Mouse (Mus musculus): Measurements from ENCODE around the gene Acsbg2. TPM values are rescaled to one million over a fixed set of nuclear protein-coding genes. Genes with fewer than 3 reads are reported as not detected.
A peak's percentile ranks its signal among the peaks of the same experiment; 100 is the strongest.

Gene Acsbg2
- total and polyA plus RNA-seq, 2 experiments = not detected

DNA sequence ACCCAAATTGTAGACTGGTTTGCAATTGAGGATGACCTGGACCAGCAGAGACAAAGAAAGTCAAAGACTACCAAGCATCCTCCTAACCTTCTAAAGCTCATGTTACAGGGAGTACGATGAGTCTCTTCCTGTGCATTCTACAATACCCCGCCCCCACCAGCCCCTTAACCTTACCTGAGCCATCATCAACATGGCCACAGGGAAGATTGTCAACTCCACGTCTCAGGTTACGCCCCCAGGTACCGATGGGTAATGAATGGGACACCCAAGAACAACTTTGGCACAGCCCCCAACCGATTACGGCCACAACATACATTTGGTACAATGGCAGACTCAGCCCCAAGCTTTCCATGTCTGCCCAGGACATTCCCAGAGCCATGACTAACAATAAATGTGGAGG, 33.7 kb downstream of the Acsbg2 start:
- WGBS = 82% methylated on average over 7 of the region's 7 CpGs
- no peak for DNase-seq (ENCODE audit: extremely low read depth, low read depth, low spot score)
- Histone ChIP-seq H3K27ac (replicated peaks; ENCODE audit: insufficient read depth, low read depth, low read length) (no peak overlapping the region), H3K36me3 (ENCODE audit: control insufficient read depth, insufficient read depth, low read length) (no peaks in the 10 kb centered on the region), H3K4me1 (ENCODE audit: control insufficient read depth, insufficient read depth, low read length) (no peaks in the 10 kb centered on the region), H3K27me3 (ENCODE audit: control insufficient read depth, insufficient read depth, low read length) (no peaks in the 10 kb centered on the region), H3K79me2 (ENCODE audit: control insufficient read depth, insufficient read depth, low read length) (no peaks in the 10 kb centered on the region), H3K9ac (ENCODE audit: low read depth, low read length) (no peak overlapping the region), H3K4me3 (ENCODE audit: insufficient read depth, low read depth, low read length) (no peak overlapping the region)
- no peak for TF ChIP-seq POLR2A (IDR thresholded peaks at IDR 0.05; ENCODE audit: extremely low read depth, insufficient read depth, low read length)
- TF ChIP-seq CTCF (IDR thresholded peaks at IDR 0.05; ENCODE audit: low read depth, low read length) = no peak

DNA sequence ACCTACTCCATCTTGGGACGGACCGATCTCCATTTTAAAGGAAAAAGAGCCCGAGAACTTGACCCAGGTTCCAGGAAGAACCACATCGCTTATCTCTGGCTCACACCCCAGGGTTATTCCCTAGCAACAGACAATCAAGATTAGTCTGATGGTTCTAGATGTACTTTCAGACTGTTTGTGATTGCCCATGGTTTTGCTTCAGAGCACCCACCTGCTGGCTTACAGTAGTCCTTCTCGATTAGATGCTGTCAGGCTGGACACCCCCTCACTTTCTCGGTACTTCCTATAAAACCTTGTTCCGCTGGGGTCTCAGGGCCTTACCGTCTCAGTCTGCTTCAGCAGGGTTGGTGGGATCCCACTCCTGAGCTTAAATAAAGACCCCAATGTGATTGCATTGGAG, 37.9 kb downstream of the Acsbg2 start:
- H3K27ac ChIP-seq (replicated peaks; ENCODE audit: insufficient read depth, low read depth, low read length) = no peak overlapping the region
- no peak for DNase-seq (ENCODE audit: extremely low read depth, low read depth, low spot score)
- H3K4me1 ChIP-seq (ENCODE audit: control insufficient read depth, insufficient read depth, low read length) = no peaks in the 10 kb centered on the region
- H3K27me3 ChIP-seq (ENCODE audit: control insufficient read depth, insufficient read depth, low read length) = no peaks in the 10 kb centered on the region
- no peaks in the 10 kb centered on the region for H3K79me2 ChIP-seq (ENCODE audit: control insufficient read depth, insufficient read depth, low read length)
- H3K36me3 ChIP-seq (ENCODE audit: control insufficient read depth, insufficient read depth, low read length) = no peaks in the 10 kb centered on the region
- WGBS = 93% methylated on average over 8 of the region's 8 CpGs
- H3K4me3 ChIP-seq (ENCODE audit: insufficient read depth, low read depth, low read length) = no peak overlapping the region
- no peak for TF ChIP-seq CTCF (IDR thresholded peaks at IDR 0.05; ENCODE audit: low read depth, low read length)
- no peak for TF ChIP-seq POLR2A (IDR thresholded peaks at IDR 0.05; ENCODE audit: extremely low read depth, insufficient read depth, low read length)
- H3K9ac ChIP-seq (ENCODE audit: low read depth, low read length) = no peak overlapping the region

- H3K9ac ChIP-seq (ENCODE audit: low read depth, low read length) = no peak overlapping the region
- no peaks in the 10 kb centered on the region for H3K27me3 ChIP-seq (ENCODE audit: control insufficient read depth, insufficient read depth, low read length)
- DNase-seq (ENCODE audit: extremely low read depth, low read depth, low spot score) = no peak
- no peak overlapping the region for H3K4me3 ChIP-seq (ENCODE audit: insufficient read depth, low read depth, low read length)
- 98% methylated on average over 1 of the region's 1 CpGs for WGBS
- TF ChIP-seq CTCF (IDR thresholded peaks at IDR 0.05; ENCODE audit: low read depth, low read length) (no peak), POLR2A (IDR thresholded peaks at IDR 0.05; ENCODE audit: extremely low read depth, insufficient read depth, low read length) (no peak)
- H3K79me2 ChIP-seq (ENCODE audit: control insufficient read depth, insufficient read depth, low read length) = no peaks in the 10 kb centered on the region
- no peaks in the 10 kb centered on the region for H3K36me3 ChIP-seq (ENCODE audit: control insufficient read depth, insufficient read depth, low read length)
- peaks cover 3% of the 10 kb centered on the region; the same call in 1 of the 2 replicates for H3K4me1 ChIP-seq (ENCODE audit: control insufficient read depth, insufficient read depth, low read length)
- H3K27ac ChIP-seq (replicated peaks; ENCODE audit: insufficient read depth, low read depth, low read length) = no peak overlapping the region
These were observed 40.9 kb downstream of the Acsbg2 start for GRCm38 (mm10) chr17:56833381-56833780.

DNA sequence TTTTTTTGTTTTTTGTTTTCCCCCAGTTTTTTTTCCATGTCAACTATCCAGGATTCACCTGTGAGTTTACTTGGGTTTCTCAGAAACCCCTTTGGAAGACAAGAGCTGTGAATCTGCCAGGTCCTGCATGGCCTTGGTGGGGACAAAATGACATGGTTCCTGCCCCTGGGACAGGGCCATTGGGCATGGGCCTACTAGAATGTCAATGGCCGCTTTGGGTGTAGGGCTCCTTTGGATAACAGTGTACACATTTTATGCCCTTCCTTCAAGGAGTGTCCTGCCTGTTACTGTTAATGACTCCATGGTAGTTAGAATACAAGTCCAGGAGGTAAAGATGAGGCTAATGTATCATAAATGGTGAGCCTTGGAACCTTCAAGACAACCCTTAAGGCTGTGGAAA, 41.3 kb downstream of the Acsbg2 start:
- no peak overlapping the region for H3K27ac ChIP-seq (replicated peaks; ENCODE audit: insufficient read depth, low read depth, low read length)
- WGBS = 93% methylated on average over 1 of the region's 1 CpGs
- no peak overlapping the region for H3K9ac ChIP-seq (ENCODE audit: low read depth, low read length)
- no peak for DNase-seq (ENCODE audit: extremely low read depth, low read depth, low spot score)
- no peaks in the 10 kb centered on the region for H3K79me2 ChIP-seq (ENCODE audit: control insufficient read depth, insufficient read depth, low read length)
- peaks cover 3% of the 10 kb centered on the region; the same call in 1 of the 2 replicates for H3K4me1 ChIP-seq (ENCODE audit: control insufficient read depth, insufficient read depth, low read length)
- H3K36me3 ChIP-seq (ENCODE audit: control insufficient read depth, insufficient read depth, low read length) = no peaks in the 10 kb centered on the region
- no peak overlapping the region for H3K4me3 ChIP-seq (ENCODE audit: insufficient read depth, low read depth, low read length)
- no peak for TF ChIP-seq POLR2A (IDR thresholded peaks at IDR 0.05; ENCODE audit: extremely low read depth, insufficient read depth, low read length)
- no peak for TF ChIP-seq CTCF (IDR thresholded peaks at IDR 0.05; ENCODE audit: low read depth, low read length)
- H3K27me3 ChIP-seq (ENCODE audit: control insufficient read depth, insufficient read depth, low read length) = no peaks in the 10 kb centered on the region

- no peaks in the 10 kb centered on the region for H3K36me3 ChIP-seq (ENCODE audit: control insufficient read depth, insufficient read depth, low read length)
- H3K27me3 ChIP-seq (ENCODE audit: control insufficient read depth, insufficient read depth, low read length) = no peaks in the 10 kb centered on the region
- TF ChIP-seq POLR2A (IDR thresholded peaks at IDR 0.05; ENCODE audit: extremely low read depth, insufficient read depth, low read length) = no peak
- peak; percentile 40 for TF ChIP-seq CTCF (IDR thresholded peaks at IDR 0.05; ENCODE audit: low read depth, low read length)
- no peak overlapping the region for H3K27ac ChIP-seq (replicated peaks; ENCODE audit: insufficient read depth, low read depth, low read length)
- H3K4me1 ChIP-seq (ENCODE audit: control insufficient read depth, insufficient read depth, low read length) = peaks cover 3% of the 10 kb centered on the region; the same call in 1 of the 2 replicates
- peak overlapping the region; percentile 25; the same call in 1 of the 2 replicates for H3K9ac ChIP-seq (ENCODE audit: low read depth, low read length)
- peak; percentile 87 for DNase-seq (ENCODE audit: extremely low read depth, low read depth, low spot score)
- under 1% methylated on average over 42 of the region's 42 CpGs for WGBS
- H3K79me2 ChIP-seq (ENCODE audit: control insufficient read depth, insufficient read depth, low read length) = no peaks in the 10 kb centered on the region
- peak overlapping the region; percentile 38 for H3K4me3 ChIP-seq (ENCODE audit: insufficient read depth, low read depth, low read length)
These were observed 43.0 kb downstream of the Acsbg2 start for GRCm38 (mm10) chr17:56831111-56831816.

Measured in liver, adult 2 months (tissue).